Mouse (Mus musculus): ENCODE data around the gene Rbfox3.

Gene Rbfox3

GRCm38 (mm10) chr11:118540411-118541026 is 370.9 kb downstream of the Rbfox3 start:
- no peak for DNase-seq

GRCm38 (mm10) chr11:118538008-118538407 is 373.4 kb downstream of the Rbfox3 start:
- DNase-seq, result no peak

GRCm38 (mm10) chr11:118534382-118535092 is 376.9 kb downstream of the Rbfox3 start:
- peak; percentile 24 to 33 for DNase-seq

GRCm38 (mm10) chr11:118530313-118530712 is 381.1 kb downstream of the Rbfox3 start:
- no peak for DNase-seq

GRCm38 (mm10) chr11:118528761-118529160 is 382.6 kb downstream of the Rbfox3 start:
- no peak for DNase-seq

- no peak for DNase-seq
These were observed 386.3 kb downstream of the Rbfox3 start for GRCm38 (mm10) chr11:118525059-118525458.

- no peak for DNase-seq
These were observed 387.8 kb downstream of the Rbfox3 start for GRCm38 (mm10) chr11:118523496-118524145.

GRCm38 (mm10) chr11:118520932-118521331 is 390.5 kb downstream of the Rbfox3 start:
- DNase-seq, result no peak

- peak; percentile 16 to 24 for DNase-seq
These were observed 391.1 kb downstream of the Rbfox3 start for GRCm38 (mm10) chr11:118520251-118520650.

GRCm38 (mm10) chr11:118518743-118519142 is 392.7 kb downstream of the Rbfox3 start:
- no peak for DNase-seq

- no peak for DNase-seq
These were observed 393.5 kb downstream of the Rbfox3 start for GRCm38 (mm10) chr11:118517924-118518323.

- DNase-seq, result no peak
These were observed 399.0 kb downstream of the Rbfox3 start for GRCm38 (mm10) chr11:118512257-118512910.

GRCm38 (mm10) chr11:118511851-118512250 is 399.5 kb downstream of the Rbfox3 start:
- DNase-seq, result no peak

- no peak for DNase-seq
These were observed 403.1 kb downstream of the Rbfox3 start for GRCm38 (mm10) chr11:118508341-118508740.

GRCm38 (mm10) chr11:118507904-118508303 is 403.5 kb downstream of the Rbfox3 start:
- peak; percentile 75 for DNase-seq

- DNase-seq, result no peak
These were observed 404.3 kb downstream of the Rbfox3 start for GRCm38 (mm10) chr11:118507095-118507494.

- DNase-seq, result no peak
These were observed 407.3 kb downstream of the Rbfox3 start for GRCm38 (mm10) chr11:118504180-118504454.

GRCm38 (mm10) chr11:118503418-118504179 is 407.8 kb downstream of the Rbfox3 start:
- no peak for DNase-seq

GRCm38 (mm10) chr11:118502990-118503389 is 408.4 kb downstream of the Rbfox3 start:
- DNase-seq, result no peak

GRCm38 (mm10) chr11:118496066-118496689 is 415.2 kb downstream of the Rbfox3 start:
- DNase-seq, result no peak

- no peak for DNase-seq
These were observed 416.3 kb downstream of the Rbfox3 start for GRCm38 (mm10) chr11:118495065-118495464.

- DNase-seq, result no peak
These were observed 417.2 kb downstream of the Rbfox3 start for GRCm38 (mm10) chr11:118494001-118494737.

Data from B cell, adult 2 months (primary cell).